Mouse (Mus musculus) heart, postnatal 0 days (tissue): ENCODE measurements at regions not wholly inside any gene's neighbourhood (a gene's known extent, or its start where the extent isn't known, plus 50 kb on each side); places are given as distances from the start of the nearest gene placed in this dataset.

Source experiments
- CTCF ChIP-seq: IDR thresholded peaks from 2 replicates; pipeline ENCODE4 v1.5.1; 2016; ENCODE audit warnings: antibody characterized with exemption, control low read depth, low read depth
- EP300 ChIP-seq: IDR thresholded peaks from 2 replicates; pipeline ENCODE4 v1.6.1; 2016; ENCODE audit warnings: antibody characterized with exemption, low read depth

GRCm38 (mm10) chr16:53201449-53201848, 747.6 kb upstream of the Alcam start:
- TF ChIP-seq CTCF (no peak), EP300 (no peak)
